Mouse (Mus musculus): Measurements from ENCODE around the gene Mindy4.

The Mindy4 gene

DNA sequence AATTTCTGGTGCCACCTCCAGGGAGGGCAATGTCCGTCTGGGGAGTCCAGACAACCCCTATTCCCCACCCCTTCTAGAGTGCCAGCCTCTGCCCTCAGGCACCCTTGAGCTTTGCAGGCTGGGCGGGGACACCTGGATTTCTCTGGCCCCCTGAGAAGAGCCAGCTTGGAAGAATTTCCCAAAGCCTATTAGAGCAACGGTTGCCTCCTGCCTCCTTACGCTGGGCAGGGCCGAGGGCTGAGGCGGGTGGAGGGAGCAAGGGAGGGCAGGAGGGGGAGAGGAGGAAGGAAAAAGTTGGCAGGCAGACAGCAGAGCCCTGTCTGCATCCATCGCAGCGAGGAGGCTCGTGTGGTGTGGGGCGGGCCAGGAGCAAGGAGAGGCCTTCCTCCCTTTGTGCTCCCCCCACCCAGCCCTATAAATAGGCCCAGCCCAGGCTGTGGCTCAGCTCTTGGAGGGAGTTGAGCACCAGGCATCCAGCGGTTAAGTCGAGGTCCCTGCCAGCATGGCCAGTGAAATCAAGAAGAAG lies 132.9 kb downstream of the Mindy4 start, which contains the start of gene Aqp1:
Gene Aqp1 (plus strand): TSS at position 444 of the 526 bp plus-strand sequence.
- in situ Hi-C loops (cut with MboI; ENCODE audit: low sequenced_read_pairs), result no loop called here

DNA sequence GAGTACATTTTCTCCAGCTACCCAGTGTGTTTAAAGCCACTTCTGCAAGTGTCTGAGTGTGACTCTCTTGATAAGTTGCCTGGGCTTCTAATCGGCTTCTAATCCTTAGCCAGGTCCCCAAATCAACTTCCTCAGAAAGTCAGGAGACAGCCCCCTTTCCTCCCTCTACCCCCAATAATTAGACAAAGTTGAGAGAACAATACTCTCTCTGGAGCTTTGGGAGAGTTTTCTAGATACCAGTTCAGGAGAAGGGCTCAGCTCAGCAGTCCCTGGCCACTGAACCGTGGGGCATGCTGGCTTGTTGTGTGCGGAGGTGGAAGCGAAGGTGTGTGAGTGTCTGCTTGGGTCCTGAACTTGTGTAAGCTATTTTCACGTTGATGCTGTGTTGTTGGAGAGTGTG lies 134.1 kb downstream of the Mindy4 start:
- in situ Hi-C loops (cut with MboI; ENCODE audit: low sequenced_read_pairs), result no loop called here

DNA sequence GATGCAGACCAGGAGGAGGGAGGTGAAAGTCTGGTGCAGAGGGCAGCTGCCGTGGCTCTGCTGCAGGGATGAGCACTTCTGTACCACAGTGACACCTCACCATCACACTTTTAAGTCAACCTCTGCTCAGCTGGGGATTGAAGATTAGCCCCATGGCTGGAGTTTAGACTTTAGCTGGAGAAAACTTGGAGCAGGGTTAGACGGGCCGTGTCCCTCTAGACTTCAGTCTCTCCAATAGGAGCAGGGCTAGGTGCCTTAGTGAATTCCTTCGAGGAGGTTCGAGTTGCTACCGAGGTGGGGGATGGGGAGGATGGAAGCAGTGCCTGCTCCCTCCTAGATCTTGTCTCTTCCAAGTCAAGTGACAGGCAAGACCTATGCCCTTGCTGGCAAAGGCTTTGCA lies 134.9 kb downstream of the Mindy4 start:
- in situ Hi-C loops (cut with MboI; ENCODE audit: low sequenced_read_pairs), result no loop called here

DNA sequence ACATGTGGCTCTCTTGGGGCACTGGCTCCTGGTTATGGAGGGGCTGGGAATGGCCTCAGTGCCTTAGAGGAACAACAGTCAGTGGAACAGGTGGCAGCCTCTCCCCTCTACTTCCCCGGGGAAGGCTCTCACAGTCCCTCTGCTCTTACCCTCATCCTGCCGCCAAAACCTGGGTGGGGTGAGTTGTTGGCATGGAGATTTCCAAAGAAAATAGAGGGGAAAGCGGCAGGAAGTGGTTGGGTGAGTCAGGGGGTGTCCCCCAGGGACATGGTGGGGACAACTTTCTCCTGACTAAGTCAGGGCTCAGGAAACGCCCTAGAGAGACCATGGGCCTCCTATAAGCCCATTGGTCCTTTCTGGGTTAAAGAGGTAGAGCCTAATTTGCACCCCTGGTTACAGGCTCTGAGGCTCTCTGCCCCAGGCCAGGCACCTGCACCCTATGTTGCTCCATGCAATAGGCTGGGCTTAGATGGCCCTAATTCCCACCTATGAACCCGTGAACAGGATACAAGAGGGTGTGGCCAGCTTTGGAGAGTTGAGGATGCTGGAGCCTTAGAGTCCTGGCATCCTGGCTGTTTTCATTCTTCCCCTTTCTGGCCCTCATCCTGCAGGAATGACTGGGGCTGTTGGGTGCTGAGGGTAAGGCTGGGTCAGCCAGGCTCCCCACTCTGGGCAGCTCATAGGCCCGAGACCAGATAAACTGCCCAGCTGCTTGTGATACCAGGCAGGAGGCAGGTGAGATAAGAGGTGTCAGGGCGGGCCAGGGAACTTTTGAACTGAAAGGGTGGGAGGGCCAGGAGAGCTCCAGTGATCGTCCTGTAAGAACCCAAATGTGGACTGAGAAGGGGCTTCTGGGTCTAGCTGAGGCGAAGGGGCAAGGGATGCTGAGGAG lies 136.0 kb downstream of the Mindy4 start:
- in situ Hi-C loops (cut with MboI; ENCODE audit: low sequenced_read_pairs), result no loop called here

DNA sequence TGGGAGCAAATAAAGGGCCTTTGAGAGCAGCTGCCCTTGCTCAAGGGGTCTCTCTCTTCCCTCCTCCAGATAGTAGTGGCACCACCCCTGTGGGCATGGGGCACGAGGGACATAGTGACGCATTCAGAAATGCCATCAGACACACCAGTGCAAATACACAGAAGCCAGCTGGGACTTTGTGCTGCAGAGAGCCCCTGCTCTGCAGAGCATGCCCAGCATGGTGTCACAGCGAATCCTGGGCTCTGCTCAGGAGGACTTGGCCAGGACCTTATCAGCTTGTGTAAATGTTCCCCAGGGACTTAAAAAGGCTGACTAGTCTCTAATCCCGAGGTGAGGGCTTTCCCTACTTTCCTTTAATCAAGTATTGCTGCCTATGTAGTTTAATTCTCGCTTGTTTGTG lies 138.5 kb downstream of the Mindy4 start:
- in situ Hi-C loops (cut with MboI; ENCODE audit: low sequenced_read_pairs), result no loop called here

DNA sequence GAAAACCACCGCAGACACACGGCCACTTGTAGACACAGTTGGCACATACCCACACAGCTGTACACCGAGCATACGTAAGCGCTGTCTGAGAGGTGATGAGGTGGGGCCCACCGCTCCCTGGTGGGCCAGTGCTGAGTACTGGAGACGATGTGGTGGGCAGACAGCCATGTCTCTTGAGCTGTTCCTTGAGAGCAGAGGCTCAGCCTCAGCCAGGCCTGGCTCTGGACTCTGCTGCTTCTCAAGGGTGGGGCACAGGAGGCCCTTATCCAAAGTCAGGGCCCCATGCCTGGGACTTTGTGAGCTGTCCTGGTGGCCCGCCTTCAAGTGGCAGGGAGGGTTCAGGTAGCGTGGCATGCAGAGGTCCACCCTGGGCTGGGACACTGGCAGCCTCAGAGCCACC lies 139.1 kb downstream of the Mindy4 start:
- in situ Hi-C loops (cut with MboI; ENCODE audit: low sequenced_read_pairs), result no loop called here

DNA sequence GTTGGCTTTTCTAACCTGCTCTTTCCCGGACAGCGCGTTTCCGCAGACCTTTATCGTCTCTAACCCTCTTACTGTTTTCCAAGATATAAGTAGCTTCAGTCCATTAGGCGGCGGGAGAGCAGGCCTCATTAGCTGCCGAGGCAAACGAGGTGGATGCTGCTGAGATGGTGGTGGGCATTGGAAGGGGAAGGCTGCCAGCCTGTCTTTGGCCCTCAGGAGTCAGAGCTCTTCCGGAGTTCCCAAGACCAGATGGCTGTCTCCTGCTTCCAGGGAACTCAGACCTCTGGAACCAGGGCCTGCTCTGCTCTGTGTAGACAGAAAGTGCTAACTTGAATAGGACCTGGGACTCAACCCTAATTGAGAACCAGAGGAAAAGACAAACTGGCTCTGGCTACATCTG lies 140.3 kb downstream of the Mindy4 start:
- in situ Hi-C loops (cut with MboI; ENCODE audit: low sequenced_read_pairs), result no loop called here

DNA sequence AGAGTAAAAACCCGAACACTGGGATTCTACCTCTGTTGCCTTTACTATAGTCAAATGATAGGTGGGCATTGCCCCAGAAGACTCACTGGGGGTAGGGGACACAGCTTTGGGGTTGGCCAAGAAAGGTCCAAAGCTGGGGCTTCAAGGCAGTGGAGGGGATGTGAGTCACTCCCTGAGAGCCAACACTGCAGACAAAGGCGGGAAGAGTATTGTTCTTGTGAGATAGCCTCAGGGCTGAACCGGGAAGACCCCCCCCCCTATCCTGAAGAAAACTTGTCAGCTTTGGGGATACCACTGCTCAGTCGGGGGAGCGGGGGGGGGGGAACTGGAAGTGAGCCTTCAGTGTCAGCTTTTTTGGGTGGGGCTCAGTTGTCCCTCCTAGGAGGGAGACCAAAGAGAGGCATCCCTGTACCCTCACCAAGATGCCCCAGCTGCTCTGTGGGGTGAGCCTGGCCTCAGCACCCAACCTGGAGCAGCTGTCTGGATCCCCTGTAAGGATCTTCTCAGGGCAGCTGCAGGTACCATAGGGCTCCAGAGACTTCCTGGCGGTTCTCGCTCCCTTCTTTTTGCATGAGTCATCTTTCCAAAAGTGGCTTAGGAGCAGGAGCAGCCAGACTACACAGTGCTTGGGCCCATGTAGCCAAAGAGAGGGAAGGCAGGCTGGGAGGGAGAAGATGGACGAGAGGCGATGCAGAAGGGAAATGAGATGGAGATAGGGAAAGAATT lies 141.3 kb downstream of the Mindy4 start:
- in situ Hi-C loops (cut with MboI; ENCODE audit: low sequenced_read_pairs), result no loop called here

DNA sequence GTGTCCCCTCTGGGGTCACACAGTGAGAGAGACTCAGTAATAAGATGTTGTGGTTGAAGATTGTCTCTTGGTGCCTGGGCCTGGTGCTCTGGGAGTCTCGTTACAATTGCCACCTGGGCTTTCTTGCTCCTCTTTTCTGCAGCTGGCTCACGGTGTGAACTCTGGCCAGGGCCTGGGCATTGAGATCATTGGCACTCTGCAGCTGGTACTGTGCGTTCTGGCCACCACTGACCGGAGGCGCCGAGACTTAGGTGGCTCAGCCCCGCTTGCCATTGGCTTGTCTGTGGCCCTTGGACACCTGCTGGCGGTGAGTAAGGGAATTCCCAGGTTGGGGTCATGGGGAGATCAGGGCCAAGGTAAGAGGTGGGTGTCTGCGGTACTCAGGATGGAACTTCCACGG lies 142.1 kb downstream of the Mindy4 start:
- in situ Hi-C loops (cut with MboI; ENCODE audit: low sequenced_read_pairs), result no loop called here

DNA sequence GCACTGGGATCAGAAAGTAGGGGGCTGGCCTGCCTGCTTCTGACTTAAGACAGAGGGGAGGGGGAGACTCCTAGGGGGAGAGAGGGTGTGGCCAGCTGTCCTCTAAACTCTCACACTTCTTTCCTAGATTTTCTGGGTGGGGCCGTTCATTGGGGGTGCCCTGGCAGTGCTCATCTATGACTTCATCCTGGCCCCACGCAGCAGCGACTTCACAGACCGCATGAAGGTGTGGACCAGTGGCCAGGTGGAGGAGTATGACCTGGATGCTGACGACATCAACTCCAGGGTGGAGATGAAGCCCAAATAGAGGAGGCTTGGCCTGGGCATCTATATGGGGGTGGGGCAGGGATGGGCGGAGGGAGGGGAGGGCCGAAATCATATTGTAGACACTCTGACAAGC lies 143.3 kb downstream of the Mindy4 start:
- in situ Hi-C loops (cut with MboI; ENCODE audit: low sequenced_read_pairs), result no loop called here

DNA sequence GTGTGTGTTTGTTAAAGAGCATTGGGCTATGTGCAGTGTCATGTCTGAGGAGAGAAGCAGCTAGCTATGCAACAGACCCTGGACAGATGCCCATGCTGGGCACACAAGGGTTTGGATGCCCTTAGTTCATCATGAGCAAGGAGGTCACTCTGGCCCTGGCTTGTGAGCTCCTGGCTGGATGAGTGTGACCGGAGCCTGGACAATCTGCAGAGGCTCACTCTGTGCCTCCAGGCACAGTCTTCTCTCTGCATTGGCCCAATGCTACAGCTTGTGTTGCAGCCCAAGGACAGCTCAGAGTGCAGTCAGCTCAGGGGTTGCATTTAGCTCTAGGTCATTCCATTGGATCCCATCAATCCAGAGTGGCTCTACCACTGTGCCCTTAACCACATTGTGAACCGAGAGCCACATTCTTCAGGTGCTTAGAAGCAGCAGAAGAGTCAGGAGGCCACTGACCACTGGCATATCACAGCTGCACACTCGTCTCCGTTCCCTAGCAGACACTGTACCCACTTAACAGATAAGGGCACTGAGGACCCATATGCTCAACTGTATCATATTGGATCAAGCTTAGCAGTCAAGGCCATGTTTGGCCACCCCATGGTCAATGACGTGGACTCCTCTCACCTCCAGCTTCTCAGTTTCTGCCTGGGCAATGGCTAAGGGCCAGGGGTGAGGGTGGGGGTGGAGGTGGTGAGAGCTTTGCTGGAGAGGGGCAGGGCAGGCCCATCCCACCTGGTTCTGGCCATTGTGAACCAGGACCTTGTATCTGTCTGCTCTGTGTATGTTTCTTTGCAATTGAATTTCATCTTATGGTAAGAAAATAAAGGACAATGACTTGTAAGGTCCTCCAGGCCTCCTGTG lies 144.8 kb downstream of the Mindy4 start:
- in situ Hi-C loops (cut with MboI; ENCODE audit: low sequenced_read_pairs), result no loop called here

DNA sequence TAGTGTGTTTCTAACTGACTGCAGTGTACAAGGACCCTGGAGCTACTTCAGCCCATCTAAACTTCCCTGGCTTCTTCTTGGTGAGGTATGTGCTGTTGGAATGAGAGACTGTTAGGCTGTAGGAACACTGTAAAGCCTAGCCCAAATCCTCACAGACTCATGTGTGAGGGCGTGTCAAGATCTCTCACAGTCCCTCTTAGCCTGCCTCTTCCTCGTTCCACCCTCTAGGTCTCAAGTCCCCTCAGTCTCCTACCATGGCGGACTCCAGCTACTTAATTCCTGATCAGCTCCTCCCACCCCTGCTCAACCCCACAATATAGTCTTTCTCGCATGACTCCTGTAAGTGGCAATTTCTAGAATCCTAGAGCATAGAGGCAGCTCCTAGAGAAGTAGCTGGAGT lies 146.0 kb downstream of the Mindy4 start:
- in situ Hi-C loops (cut with MboI; ENCODE audit: low sequenced_read_pairs), result no loop called here

DNA sequence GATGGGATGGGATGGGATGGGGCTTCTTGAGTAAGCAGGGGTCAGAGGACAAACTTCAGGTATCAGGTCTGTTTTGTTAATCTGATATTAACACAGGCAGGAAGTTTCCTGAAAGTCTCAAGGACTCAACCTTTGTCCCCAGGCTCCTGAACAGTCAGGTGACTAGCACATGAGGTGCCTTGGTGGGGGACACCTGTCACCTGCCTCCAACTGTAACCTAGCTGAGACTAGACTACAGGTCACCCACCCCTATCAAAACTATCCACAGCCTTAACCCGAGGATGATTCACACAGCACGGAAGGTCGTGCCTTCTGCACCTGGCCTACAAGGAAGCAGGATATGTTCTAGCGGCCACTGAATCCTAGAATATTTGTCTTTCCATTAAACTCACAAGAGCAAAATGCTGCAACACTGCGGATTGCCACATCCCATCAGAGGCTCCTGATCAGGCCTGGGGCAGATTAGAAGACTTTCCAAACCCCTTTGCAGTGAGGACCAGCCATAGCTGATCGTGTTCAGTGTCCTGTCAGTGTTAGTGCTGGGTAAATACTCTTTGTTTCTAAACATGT lies 147.3 kb downstream of the Mindy4 start:
- in situ Hi-C loops (cut with MboI; ENCODE audit: low sequenced_read_pairs), result no loop called here

DNA sequence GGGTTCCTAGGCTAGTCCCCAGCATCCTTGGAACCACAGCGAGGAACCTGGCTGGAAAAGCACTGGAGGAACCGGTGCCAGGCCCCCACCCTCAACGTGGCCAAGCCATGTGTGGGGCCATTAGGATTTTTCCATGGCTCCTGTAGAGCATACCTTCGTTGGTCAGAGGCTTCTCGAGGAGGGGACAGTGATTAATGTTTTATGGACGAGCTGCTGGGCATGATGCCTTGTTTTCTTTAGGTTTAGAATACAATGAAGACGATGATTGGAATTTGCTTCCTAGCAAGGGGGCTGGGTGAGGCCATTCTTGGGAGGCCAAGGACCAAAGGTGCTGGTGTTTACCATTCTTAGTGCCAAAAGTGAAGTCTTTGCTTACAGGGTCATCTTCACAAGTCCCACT lies 148.5 kb downstream of the Mindy4 start:
- in situ Hi-C loops (cut with MboI; ENCODE audit: low sequenced_read_pairs), result no loop called here

DNA sequence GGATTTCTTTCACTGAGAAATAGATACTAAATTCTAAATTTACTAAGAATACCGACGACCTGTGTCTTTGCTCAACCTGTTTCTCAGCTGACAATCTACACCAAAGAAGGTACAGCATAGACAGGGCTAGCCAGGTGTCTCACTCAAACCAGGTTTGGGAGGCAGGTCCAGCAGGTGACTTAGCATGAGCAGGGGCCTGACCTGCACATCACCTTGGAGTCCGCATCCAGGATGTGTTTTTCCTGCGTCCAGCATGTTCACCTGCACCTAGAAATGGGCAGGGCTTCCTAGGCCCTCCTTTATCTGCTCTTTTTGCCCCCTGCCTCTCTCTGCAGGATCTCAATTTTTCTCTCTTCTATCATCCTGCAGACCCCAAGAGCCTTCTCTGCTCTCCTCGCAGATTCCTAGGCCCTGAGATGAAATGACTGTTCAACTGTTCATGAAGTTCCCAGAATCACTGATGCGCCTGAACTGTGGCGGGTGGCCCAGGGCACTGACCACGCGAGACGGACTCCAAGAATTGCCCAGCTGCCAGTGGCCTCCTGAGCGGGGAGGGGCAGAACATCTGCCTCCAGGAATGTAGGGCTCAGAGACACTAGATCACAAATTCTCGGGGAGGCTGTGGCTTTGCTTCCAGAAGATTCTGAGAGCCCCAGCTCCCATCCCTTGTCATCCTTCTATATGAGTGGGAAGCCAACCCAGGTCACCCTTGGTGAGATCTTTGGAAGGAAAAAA lies 150.7 kb downstream of the Mindy4 start:
- in situ Hi-C loops (cut with MboI; ENCODE audit: low sequenced_read_pairs), result no loop called here

DNA sequence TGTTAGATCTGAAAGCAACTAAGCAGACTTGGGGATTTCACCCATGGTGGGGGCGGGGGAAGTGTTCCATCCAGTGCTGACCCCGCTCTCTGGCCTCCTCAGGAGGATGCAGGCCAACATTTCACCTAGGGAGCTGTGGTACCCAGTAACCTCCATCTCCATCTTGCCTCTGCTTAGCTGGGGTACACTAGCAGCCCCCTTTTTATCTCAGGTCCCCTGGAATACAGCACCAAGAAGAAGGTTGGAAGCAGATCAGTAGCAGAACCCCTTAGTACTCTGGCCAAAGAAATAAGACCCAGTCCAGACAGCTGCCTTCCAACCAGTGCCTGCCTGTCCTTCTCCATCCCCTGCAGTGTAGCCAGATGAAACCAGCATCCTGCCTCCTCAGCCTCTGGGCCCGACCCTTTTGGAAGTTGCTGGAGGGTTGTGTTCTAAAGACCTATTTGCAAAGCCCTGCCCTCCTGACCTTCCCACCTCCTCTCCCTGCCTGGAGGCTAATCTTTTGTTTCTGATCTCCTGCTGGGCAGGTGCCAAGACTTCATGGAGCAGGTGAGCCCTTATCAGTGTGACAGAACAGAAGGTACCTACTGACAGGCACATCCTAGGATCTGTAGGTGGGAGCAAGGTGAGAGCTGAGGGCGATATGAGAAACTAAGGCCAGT lies 151.4 kb downstream of the Mindy4 start:
- in situ Hi-C loops (cut with MboI; ENCODE audit: low sequenced_read_pairs), result no loop called here

DNA sequence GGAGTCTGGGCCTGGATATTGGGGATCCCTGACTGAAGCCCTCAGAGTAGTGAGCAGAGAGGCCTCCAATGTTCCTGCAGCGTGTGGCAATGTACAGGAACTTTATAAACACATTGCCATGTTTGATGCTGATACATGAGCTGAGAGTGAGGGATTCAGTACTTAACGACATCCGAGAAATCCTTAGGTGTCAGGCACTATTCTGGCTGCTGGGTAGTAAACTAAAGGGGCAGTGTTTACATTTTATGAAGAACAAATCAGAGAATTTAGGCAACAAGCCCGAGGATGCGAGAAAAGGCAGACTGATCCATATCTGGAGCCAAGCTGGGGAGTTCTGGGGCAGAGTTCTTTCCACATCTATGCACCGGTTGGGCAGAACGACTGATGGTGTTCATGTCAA lies 152.4 kb downstream of the Mindy4 start:
- in situ Hi-C loops (cut with MboI; ENCODE audit: low sequenced_read_pairs), result no loop called here

DNA sequence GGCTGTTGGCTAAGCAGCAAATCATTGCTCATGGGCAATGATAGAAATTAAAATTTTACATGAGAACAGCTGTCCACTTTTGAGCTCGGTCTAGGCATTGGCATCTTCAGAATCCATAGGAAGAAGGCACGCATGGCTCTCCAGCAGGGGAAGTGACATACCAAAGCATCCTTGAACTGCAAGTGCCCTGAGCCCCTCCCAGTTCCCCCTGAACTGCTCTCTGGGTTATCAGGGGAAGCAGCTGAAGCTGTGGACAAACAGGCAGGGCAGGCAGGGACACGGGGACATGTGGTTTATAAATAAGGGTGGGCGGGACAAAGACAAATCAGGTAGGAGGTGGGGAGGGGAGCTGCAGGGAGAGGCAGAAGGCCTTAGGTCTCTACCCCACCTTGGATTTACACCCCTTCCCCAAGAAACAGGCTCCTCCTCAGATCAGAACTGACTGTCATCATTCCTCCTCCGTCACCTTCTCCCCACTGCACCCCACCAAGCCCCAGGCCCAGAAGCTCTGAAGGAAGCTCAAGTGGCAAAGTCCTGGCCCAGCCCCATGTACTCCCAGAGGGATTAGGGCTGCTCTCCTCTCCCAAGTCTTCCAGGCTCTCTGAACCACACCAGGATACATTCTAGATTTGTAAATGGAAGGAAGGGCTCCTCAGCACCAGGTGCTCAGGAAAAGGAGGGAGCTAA lies 153.0 kb downstream of the Mindy4 start:
- in situ Hi-C loops (cut with MboI; ENCODE audit: low sequenced_read_pairs), result no loop called here
